Mouse (Mus musculus) hindbrain, postnatal 0 days (tissue): ENCODE measurements around the gene Apoc2. TPM values are rescaled to one million over a fixed set of nuclear protein-coding genes. Genes with fewer than 3 reads are reported as not detected.

Source experiments
- ATAC-seq: fragments of 200-750 bp; cut with Nextera tagmentation; 2 replicates; pipeline ENCODE4 v1.8.0; 2017; ENCODE audit warnings: mild to moderate bottlenecking, moderate TSS enrichment, moderate library complexity
- DNase-seq: peaks from one replicate; pipeline ENCODE4 v3.0.0-alpha.2; 2015; ENCODE audit warnings: low spot score
- H3K27ac ChIP-seq: fragments of 300-500 bp; sonication (generic); 2 replicates; pipeline ENCODE4 v1.5.1; 2014; ENCODE audit warnings: mild to moderate bottlenecking
- H3K27me3 ChIP-seq: fragments of 300-500 bp; sonication (generic); 2 replicates; pipeline ENCODE4 v1.6.1; 2014; ENCODE audit warnings: low read length, mixed read lengths; ENCODE audit not compliant: insufficient read depth
- H3K36me3 ChIP-seq: fragments of 300-500 bp; sonication (generic); 2 replicates; pipeline ENCODE4 v1.6.1; 2014; ENCODE audit warnings: low read length, mixed read lengths; ENCODE audit not compliant: insufficient read depth
- H3K4me1 ChIP-seq: fragments of 300-500 bp; sonication (generic); 2 replicates; pipeline ENCODE4 v1.6.1; 2014; ENCODE audit warnings: antibody characterized with exemption, low read length, mixed read lengths; ENCODE audit not compliant: insufficient read depth
- H3K4me2 ChIP-seq: fragments of 300-500 bp; sonication (generic); 2 replicates; pipeline ENCODE4 v1.6.1; 2014; ENCODE audit warnings: low read depth, mild to moderate bottlenecking, low read length, moderate library complexity, mixed read lengths
- H3K4me3 ChIP-seq: fragments of 300-500 bp; sonication (generic); 2 replicates; pipeline ENCODE4 v1.5.1; 2014; ENCODE audit warnings: low read length
- H3K9ac ChIP-seq: fragments of 300-500 bp; sonication (generic); replicated peaks from 2 replicates; pipeline ENCODE4 v1.6.1; 2014; ENCODE audit warnings: mild to moderate bottlenecking, low read length, moderate library complexity, mixed read lengths
- H3K9me3 ChIP-seq: fragments of 300-500 bp; sonication (generic); 2 replicates; pipeline ENCODE4 v1.6.1; 2016; ENCODE audit warnings: low read length, mixed read lengths
- CTCF ChIP-seq: IDR thresholded peaks from 2 replicates; pipeline ENCODE4 v1.5.1; 2016; ENCODE audit warnings: antibody characterized with exemption, control low read depth, low read depth
- WGBS: fragments of 180-500 bp; shearing (Covaris S2); extraction: QIAGEN DNeasy Blood & Tissue Kit; methylation state at CpG from one replicate; pipeline ENCODE4 v1.1.7; 2014; 5-methylcytosine and 5-hydroxymethylcytosine counted together
- polyA plus RNA-seq: library from polyadenylated mRNA; unstranded; fragments of >200 nt; fragmentation: Nextera tagmentation; extraction: Ambion mirVana; gene quantifications from 2 replicates; pipeline ENCODE4 v1.2.1, GENCODE M21; 2015
- total RNA-seq: library from RNA; depleted of rRNA; stranded (reverse); fragments of >200 nt; gene quantifications from 2 replicates; pipeline ENCODE4 v1.2.3, GENCODE M21; 2014

Gene Apoc2
- total and polyA plus RNA-seq, 2 experiments from 2014 or later = 0.38 TPM; not detected in 1

DNA sequence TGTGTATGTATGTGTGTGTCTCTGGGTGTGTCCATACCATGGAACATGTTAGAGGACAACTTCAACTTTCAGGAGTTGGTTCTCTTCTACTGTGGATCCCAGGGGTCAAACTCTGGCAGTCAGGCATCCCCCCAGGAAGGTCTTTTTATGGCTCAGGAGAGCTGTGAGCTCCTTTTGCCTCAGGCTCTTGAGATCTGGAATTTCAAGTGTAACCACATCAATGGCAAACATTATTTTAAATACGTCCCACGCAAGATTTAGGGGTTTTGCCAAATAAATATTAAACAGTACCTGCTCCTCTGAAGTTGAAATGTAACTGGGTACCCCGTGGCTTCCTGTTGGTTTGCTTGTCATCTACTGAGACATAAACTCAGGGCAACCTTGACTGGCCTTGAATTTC, 5.2 kb upstream of the Apoc2 start:
- Histone ChIP-seq H3K4me2 (no peak overlapping the region), H3K27me3 (no peaks in the 10 kb centered on the region), H3K9me3 (no peaks in the 10 kb centered on the region), H3K36me3 (no peaks in the 10 kb centered on the region), H3K27ac (no peak overlapping the region), H3K9ac (no peak overlapping the region), H3K4me3 (no peak overlapping the region), H3K4me1 (no peaks in the 10 kb centered on the region)
- TF ChIP-seq CTCF = no peak
- 83% methylated on average over 3 of the region's 3 CpGs for WGBS
- no peak for ATAC-seq
- no peak for DNase-seq

DNA sequence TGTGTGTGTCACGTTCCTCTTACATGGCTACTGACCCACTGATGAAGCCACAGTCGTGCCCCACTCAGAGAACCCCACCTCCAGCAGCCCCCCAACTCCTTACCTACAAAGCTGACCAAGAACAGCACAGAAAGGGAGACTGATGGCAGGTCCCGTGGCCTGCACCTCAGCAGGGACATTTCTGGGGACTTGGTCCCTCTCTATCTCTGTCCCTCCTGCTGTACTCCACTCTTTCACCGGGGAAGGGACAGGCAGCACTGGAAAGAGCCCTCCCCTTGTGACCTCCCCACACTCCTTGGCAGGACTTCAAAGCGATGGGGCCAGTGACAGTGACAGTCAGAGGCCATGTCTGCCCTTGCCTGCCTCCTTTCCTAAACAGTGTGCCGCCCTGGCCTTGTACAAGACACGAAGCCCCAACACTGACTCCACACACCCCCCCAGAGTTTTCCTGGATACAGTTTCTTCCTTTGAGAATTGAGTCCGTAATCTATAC, 3.5 kb upstream of the Apoc2 start, which contains the start of the genes Gm44805 and Apoc4:
Gene Gm44805, minus strand, starts transcription at position 222 of the 493 bp plus-strand sequence.
Gene Apoc4, minus strand, starts transcription at position 278 of the 493 bp plus-strand sequence.
- 60% methylated on average over 8 of the region's 8 CpGs for WGBS
- no peak for DNase-seq
- Histone ChIP-seq H3K9ac (no peak within 1 kb of the TSS), H3K36me3 (no peaks in the 10 kb centered on the region), H3K27ac (no peak within 1 kb of the TSS), H3K4me2 (no peak within 1 kb of the TSS), H3K27me3 (no peaks in the 10 kb centered on the region), H3K9me3 (no peaks in the 10 kb centered on the region), H3K4me3 (no peak within 1 kb of the TSS), H3K4me1 (no peaks in the 10 kb centered on the region)
- no peak for TF ChIP-seq CTCF
- ATAC-seq = no peak

- WGBS = 70% methylated on average over 2 of the region's 2 CpGs
- no peak overlapping the region for H3K4me3 ChIP-seq
- no peak for TF ChIP-seq CTCF
- no peak overlapping the region for H3K27ac ChIP-seq
- no peaks in the 10 kb centered on the region for H3K4me1 ChIP-seq
- no peak overlapping the region for H3K4me2 ChIP-seq
- no peaks in the 10 kb centered on the region for H3K9me3 ChIP-seq
- no peaks in the 10 kb centered on the region for H3K36me3 ChIP-seq
- H3K27me3 ChIP-seq = no peaks in the 10 kb centered on the region
- ATAC-seq (no peak), DNase-seq (no peak)
- H3K9ac ChIP-seq = no peak overlapping the region
Observed at GRCm38 (mm10) chr7:19680702-19681101, 3.0 kb upstream of the Apoc2 start.

DNA sequence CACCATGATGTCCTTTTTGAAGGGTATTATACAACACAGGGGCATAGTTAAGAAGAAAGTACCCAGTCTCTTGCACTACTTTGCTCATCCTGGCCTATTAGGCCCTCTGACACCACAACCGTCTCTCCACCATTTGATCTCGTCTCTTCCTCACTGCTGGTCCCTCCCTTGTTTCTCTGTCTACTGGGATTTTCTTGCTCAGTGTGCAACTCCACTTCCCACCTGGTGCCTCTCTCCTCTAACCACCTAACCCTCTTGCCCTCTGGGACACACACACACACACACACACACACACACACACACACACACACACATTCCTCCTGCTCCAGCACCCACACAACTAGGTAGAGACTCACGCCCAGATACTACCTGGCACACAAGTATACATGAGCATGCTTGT, 1.2 kb upstream of the Apoc2 start:
- 92% methylated on average over 3 of the region's 3 CpGs for WGBS
- no peak for ATAC-seq

DNA sequence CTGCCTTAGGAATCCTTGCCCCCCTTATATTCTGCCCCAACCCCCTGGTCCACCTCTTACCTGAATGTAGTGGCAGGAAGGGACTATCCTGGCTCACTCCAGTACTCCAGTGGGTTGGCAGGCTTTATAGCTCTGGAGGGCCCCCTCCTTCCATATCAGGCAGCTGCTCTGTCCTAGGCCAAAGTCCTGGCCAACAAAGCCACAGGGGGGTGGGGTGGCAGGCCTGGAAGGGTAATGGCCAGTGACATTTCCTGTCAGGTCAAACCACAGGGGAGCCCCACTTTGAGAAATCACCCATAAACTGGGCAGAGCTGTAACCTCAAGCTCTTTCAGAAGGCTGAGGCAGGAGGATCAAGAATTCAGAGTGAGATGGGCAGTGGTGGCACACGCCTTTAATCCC, 1.1 kb downstream of the Apoc2 start:
- H3K4me1 ChIP-seq = no peaks in the 10 kb centered on the region
- H3K27ac ChIP-seq = no peak overlapping the region
- WGBS = 75% methylated on average over 1 of the region's 1 CpGs
- no peak for ATAC-seq
- no peaks in the 10 kb centered on the region for H3K36me3 ChIP-seq
- H3K9me3 ChIP-seq = no peaks in the 10 kb centered on the region
- no peaks in the 10 kb centered on the region for H3K27me3 ChIP-seq
- no peak overlapping the region for H3K4me3 ChIP-seq
- H3K9ac ChIP-seq = no peak overlapping the region
- no peak overlapping the region for H3K4me2 ChIP-seq
- DNase-seq = no peak
- TF ChIP-seq CTCF = no peak

More for the DNA sequence above, 1.2 kb upstream of the Apoc2 start:
- Histone ChIP-seq H3K27ac (no peak overlapping the region), H3K9ac (no peak overlapping the region), H3K4me3 (no peak overlapping the region), H3K4me1 (no peaks in the 10 kb centered on the region), H3K27me3 (no peaks in the 10 kb centered on the region), H3K4me2 (no peak overlapping the region), H3K9me3 (no peaks in the 10 kb centered on the region), H3K36me3 (no peaks in the 10 kb centered on the region)
- no peak for TF ChIP-seq CTCF
- DNase-seq = no peak

GRCm38 (mm10) chr7:19675824-19676223, 1.9 kb downstream of the Apoc2 start:
- 84% methylated on average over 10 of the region's 10 CpGs for WGBS
- TF ChIP-seq CTCF = no peak
- ATAC-seq (no peak), DNase-seq (no peak)
- Histone ChIP-seq H3K36me3 (no peaks in the 10 kb centered on the region), H3K27ac (no peak overlapping the region), H3K9ac (no peak overlapping the region), H3K4me1 (no peaks in the 10 kb centered on the region), H3K4me2 (no peak overlapping the region), H3K27me3 (no peaks in the 10 kb centered on the region), H3K4me3 (no peak overlapping the region), H3K9me3 (no peaks in the 10 kb centered on the region)

- Histone ChIP-seq H3K27me3 (no peaks in the 10 kb centered on the region), H3K9me3 (no peaks in the 10 kb centered on the region), H3K27ac (no peak overlapping the region), H3K4me2 (no peak overlapping the region), H3K4me1 (no peaks in the 10 kb centered on the region), H3K4me3 (no peak overlapping the region), H3K9ac (no peak overlapping the region), H3K36me3 (no peaks in the 10 kb centered on the region)
- DNase-seq (no peak), ATAC-seq (no peak)
- no peak for TF ChIP-seq CTCF
- 61% methylated on average over 14 of the region's 14 CpGs for WGBS
Observed at GRCm38 (mm10) chr7:19673083-19673699, 4.5 kb downstream of the Apoc2 start.
